Mouse (Mus musculus): Measurements from ENCODE around the gene Celf1. TPM values are rescaled to one million over a fixed set of nuclear protein-coding genes. Genes with fewer than 3 reads are reported as not detected.

The Celf1 gene
- total RNA-seq, 2 experiments from 2014 or later: 23.7 to 42.8 TPM

- ATAC-seq (replicated peaks; ENCODE audit: poor library complexity): no peak
Observed at GRCm38 (mm10) chr2:90938362-90938761, 1.8 kb upstream of the Celf1 start.

GRCm38 (mm10) chr2:90939750-90940149 is 432 bp upstream of the Celf1 start:
- ATAC-seq (replicated peaks; ENCODE audit: poor library complexity): peak; percentile 56

- ATAC-seq (replicated peaks; ENCODE audit: poor library complexity): no peak
Observed at GRCm38 (mm10) chr2:90941744-90942143, 1.6 kb downstream of the Celf1 start.

GRCm38 (mm10) chr2:90950149-90950548 is 10.0 kb downstream of the Celf1 start:
- ATAC-seq (replicated peaks; ENCODE audit: poor library complexity): no peak

- 0 out of 2 replicates have a peak, but pooled peaks have one; percentile 22 for ATAC-seq (replicated peaks; ENCODE audit: poor library complexity)
Observed at GRCm38 (mm10) chr2:90950582-90951194, 10.5 kb downstream of the Celf1 start.

- ATAC-seq (replicated peaks; ENCODE audit: poor library complexity): no peak
Observed at GRCm38 (mm10) chr2:90953461-90953860, 13.3 kb downstream of the Celf1 start.

- no peak for ATAC-seq (replicated peaks; ENCODE audit: poor library complexity)
Observed at GRCm38 (mm10) chr2:90956053-90956452, 15.9 kb downstream of the Celf1 start.

- ATAC-seq (replicated peaks; ENCODE audit: poor library complexity): no peak
Observed at GRCm38 (mm10) chr2:90958856-90959255, 18.7 kb downstream of the Celf1 start.

- ATAC-seq (replicated peaks; ENCODE audit: poor library complexity): no peak
Observed at GRCm38 (mm10) chr2:90960012-90960411, 19.8 kb downstream of the Celf1 start.

GRCm38 (mm10) chr2:90963304-90963703 is 23.1 kb downstream of the Celf1 start:
- ATAC-seq (replicated peaks; ENCODE audit: poor library complexity): no peak

GRCm38 (mm10) chr2:90964811-90965465 is 24.8 kb downstream of the Celf1 start:
- ATAC-seq (replicated peaks; ENCODE audit: poor library complexity): peak; percentile 80

GRCm38 (mm10) chr2:90965466-90966080 is 25.4 kb downstream of the Celf1 start:
- no peak for ATAC-seq (replicated peaks; ENCODE audit: poor library complexity)

- no peak for ATAC-seq (replicated peaks; ENCODE audit: poor library complexity)
Observed at GRCm38 (mm10) chr2:90970606-90971005, 30.4 kb downstream of the Celf1 start.

- ATAC-seq (replicated peaks; ENCODE audit: poor library complexity): no peak
Observed at GRCm38 (mm10) chr2:90974101-90974500, 33.9 kb downstream of the Celf1 start.

GRCm38 (mm10) chr2:90975181-90975835 is 35.1 kb downstream of the Celf1 start:
- no peak for ATAC-seq (replicated peaks; ENCODE audit: poor library complexity)

GRCm38 (mm10) chr2:90976590-90976989 is 36.4 kb downstream of the Celf1 start:
- ATAC-seq (replicated peaks; ENCODE audit: poor library complexity): no peak

GRCm38 (mm10) chr2:90977291-90977690 is 37.1 kb downstream of the Celf1 start:
- ATAC-seq (replicated peaks; ENCODE audit: poor library complexity): no peak

GRCm38 (mm10) chr2:90986055-90986454 is 45.9 kb downstream of the Celf1 start:
- no peak for ATAC-seq (replicated peaks; ENCODE audit: poor library complexity)

- no peak for ATAC-seq (replicated peaks; ENCODE audit: poor library complexity)
Observed at GRCm38 (mm10) chr2:91008536-91008935, 68.4 kb downstream of the Celf1 start.

- ATAC-seq (replicated peaks; ENCODE audit: poor library complexity): no peak
Observed at GRCm38 (mm10) chr2:91013881-91014280, 73.7 kb downstream of the Celf1 start.

GRCm38 (mm10) chr2:91015386-91015785 is 75.2 kb downstream of the Celf1 start:
- ATAC-seq (replicated peaks; ENCODE audit: poor library complexity): no peak
